In the genomic region with DNA sequence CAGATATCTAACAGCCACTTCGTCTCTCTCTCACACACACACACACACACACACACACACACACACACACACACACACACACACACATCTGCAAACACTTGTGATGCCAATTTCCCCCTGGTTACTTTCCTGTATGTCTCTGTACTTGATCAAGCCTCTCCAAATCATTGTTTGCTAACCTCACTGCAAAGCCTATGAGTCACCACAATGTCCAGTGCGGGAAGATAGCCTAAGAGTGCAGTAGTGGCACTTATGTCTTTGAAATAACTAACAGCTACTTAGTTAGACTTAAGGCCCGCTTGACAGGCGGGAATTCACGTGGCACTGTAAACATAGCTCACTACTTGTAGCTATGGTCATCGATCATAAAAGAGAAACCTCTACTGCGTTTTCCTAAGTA, we compare ENCODE assay signal across 25 mouse cellular contexts. TPM values are rescaled to one million over a fixed set of nuclear protein-coding genes. Genes with fewer than 3 reads are reported as not detected.
"Had no signal": no experiment of that assay in that cellular context is flagged by ENCODE, and none has a peak within 500 bp of the region (broad histone marks: within the 10 kb centered on the region; RNA-seq: fewer than 3 reads in every experiment).

No protein-coding gene starts in this region.

- H3K9ac ChIP-seq: liver, embryonic 13.5 days; midbrain, embryonic 13.5 days had no signal

- H3K9me3 ChIP-seq: liver, embryonic 13.5 days; midbrain, embryonic 10.5 days; midbrain, embryonic 13.5 days had no signal

- ATAC-seq: inflammation-experienced regulatory T-cells, adult 6 months; intestine, embryonic 16.5 days; midbrain, embryonic 13.5 days; midbrain, embryonic 16.5 days had no signal

- H3K36me3 ChIP-seq: liver, embryonic 13.5 days; midbrain, embryonic 10.5 days; midbrain, embryonic 13.5 days had no signal

- DNase-seq: kidney, adult 18-20 months; kidney, postnatal 25 days; layer of hippocampus, adult 9-11 months; liver, embryonic 13.5 days; thymus, postnatal 25 days had no signal

- H3K4me1 ChIP-seq: liver, embryonic 13.5 days; megakaryocyte, embryonic 14.5 days; midbrain, embryonic 10.5 days; midbrain, embryonic 13.5 days had no signal

- H3K4me2 ChIP-seq: liver, embryonic 13.5 days; midbrain, embryonic 13.5 days had no signal

- H3K27ac ChIP-seq: kidney, postnatal 0 days; layer of hippocampus, adult 2 months; left cerebral cortex, adult 2 months; liver, embryonic 13.5 days; midbrain, embryonic 10.5 days; midbrain, embryonic 13.5 days had no signal

- H3K27me3 ChIP-seq: liver, embryonic 13.5 days; megakaryocyte, embryonic 14.5 days; midbrain, embryonic 13.5 days had no signal

- H3K4me3 ChIP-seq: layer of hippocampus, adult 2 months; left cerebral cortex, adult 2 months; liver, embryonic 13.5 days; megakaryocyte, embryonic 14.5 days; midbrain, embryonic 10.5 days; midbrain, embryonic 13.5 days; myocyte had no signal

RNA-seq across cellular contexts. Expression of gene Myf5, which starts 18.1 kb away (rescaled TPM):
- total RNA-seq: layer of hippocampus, adult 2 months; layer of hippocampus, postnatal 25 days; left cerebral cortex, adult 2 months; left cerebral cortex, postnatal 10 days; left cerebral cortex, postnatal 36 days; liver, adult 2 months; monocyte, adult 5-6 weeks had no signal
- polyA plus RNA-seq: inflammation-experienced regulatory T-cells, adult 6 months; kidney, embryonic 14.5 days; large intestine, adult 2 months; liver, adult 2 months; midbrain, embryonic 13.5 days; small intestine, adult 2 months; spleen, adult 2 months had no signal

RNA-seq across cellular contexts. Expression of gene Myf6, which starts 26.7 kb away (rescaled TPM):
- total RNA-seq: layer of hippocampus, adult 2 months; layer of hippocampus, postnatal 25 days; left cerebral cortex, adult 2 months; left cerebral cortex, postnatal 10 days; left cerebral cortex, postnatal 36 days; monocyte, adult 5-6 weeks had no signal
- polyA plus RNA-seq: inflammation-experienced regulatory T-cells, adult 6 months; intestine, embryonic 16.5 days; kidney, embryonic 14.5 days; kidney, postnatal 0 days; large intestine, adult 2 months; liver, adult 2 months; midbrain, embryonic 10.5 days; midbrain, embryonic 13.5 days; midbrain, embryonic 16.5 days; neural tube, embryonic 14.5 days; small intestine, adult 2 months; spleen, adult 2 months had no signal
